Mouse (Mus musculus) fibroblast of lung, adult 2 months (primary cell): ENCODE results near the gene Plcb4.

ENCODE experiments used
- DNase-seq: peaks from one replicate; pipeline ENCODE4 v3.0.0-alpha.2; 2011; ENCODE audit warnings: low read depth

The Plcb4 gene

GRCm38 (mm10) chr2:135855890-135856490, 197.2 kb downstream of the Plcb4 start:
- DNase-seq, result no peak

DNA sequence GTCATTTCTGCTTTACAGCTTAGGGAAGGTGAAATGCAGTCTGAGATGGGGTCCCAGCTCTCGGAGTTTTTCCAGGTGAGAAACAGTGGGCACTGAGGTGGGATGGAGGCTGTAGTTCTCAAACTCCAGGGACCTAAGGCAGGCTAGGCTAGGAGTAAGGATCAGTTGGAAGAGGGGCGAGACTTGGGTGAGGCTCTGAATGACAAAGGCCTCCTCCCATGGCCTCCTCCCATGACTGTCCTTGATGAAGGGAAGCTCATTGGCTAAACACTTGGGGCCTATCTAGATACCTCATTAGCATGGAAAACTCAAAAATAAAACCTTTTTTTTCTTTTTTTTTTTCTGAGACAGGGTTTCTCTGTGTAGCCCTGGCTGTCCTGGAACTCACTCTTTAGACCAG, 198.0 kb downstream of the Plcb4 start:
- no peak for DNase-seq

DNA sequence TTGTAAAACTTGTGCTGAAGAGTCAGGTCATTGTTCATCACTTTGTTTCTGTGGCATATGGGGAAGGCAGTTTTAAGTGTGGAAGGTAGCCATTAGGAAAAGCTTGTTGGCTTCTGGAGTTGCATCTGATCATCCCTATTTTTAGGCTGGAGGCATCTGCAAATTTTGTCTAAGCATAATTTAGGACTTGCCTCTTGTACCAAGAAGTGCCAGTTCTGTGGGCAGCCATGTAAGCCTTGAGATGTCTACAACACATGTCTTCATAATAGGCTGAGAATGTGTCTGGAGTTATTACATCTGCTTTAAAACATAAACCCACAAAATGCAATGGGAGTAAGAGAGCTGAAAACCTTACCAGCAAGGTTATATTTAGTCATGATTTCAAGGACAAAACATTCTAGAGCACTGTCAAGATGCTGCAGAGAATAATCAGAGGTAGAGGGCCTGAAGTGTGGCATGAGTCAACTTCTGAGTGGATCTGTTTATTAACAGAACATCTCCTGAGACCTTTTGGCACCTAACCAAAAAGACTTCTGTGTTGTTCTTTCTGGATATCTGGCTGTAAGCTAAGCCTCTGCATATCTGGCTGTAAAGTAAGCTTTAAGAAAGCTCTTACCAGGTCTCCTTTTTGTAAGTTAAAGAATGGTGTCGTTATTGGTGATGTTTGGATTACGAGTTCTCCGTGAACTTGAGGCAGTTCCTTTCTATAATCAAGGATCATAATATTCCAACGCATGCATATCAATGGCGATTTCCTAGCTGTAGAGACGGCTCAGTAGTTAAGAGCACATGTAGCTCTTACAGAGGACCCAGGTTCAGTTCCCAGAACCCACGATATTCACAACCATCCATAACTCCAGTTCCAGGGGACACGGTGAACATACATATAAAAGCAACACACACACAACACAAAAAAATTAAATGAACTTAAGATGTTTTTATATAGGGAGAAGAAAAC, 203.0 kb downstream of the Plcb4 start:
- DNase-seq, result no peak

DNA sequence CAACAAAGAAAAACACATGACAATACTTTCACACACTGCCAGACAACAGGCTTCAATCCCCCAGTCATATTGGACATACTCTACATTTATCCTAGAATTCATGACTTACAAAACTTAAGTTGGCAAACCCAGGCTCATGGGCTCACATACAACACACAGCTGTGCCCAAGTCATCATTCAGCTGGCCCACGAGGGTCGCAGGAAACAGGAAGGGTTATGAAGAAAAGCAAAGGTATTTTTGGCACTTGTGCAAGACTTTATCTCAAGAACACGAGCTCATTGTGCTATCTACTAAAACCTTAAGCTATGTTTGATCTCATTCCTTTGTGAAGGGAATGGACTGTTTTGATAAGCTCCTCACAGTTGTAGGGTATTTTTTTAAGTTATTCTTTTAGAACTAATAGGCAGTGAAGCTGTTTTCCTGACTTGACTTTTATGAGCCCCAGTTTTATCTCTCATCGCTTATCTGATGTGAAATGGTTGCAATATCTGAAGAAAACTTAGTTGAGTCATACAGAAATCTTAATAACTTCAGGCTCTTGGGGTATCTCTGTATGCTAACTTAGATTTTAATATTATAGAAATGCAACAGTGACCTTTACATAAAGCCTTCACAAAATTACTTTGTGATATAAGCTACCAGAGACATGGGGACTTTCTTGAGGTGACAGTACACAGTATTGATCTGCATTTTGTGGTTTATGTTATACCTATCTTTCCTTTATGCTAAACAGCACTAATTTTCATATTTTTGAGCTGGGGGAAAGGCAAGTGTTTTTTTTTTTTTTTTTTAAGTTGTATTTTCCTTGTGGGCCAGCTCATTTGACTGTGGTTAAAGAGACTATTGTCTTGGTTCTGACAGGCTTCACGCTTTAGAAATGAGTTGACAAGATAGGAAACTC, 203.9 kb downstream of the Plcb4 start:
- DNase-seq, result no peak

GRCm38 (mm10) chr2:135863391-135864076, 204.7 kb downstream of the Plcb4 start:
- peak; percentile 63 for DNase-seq

DNA sequence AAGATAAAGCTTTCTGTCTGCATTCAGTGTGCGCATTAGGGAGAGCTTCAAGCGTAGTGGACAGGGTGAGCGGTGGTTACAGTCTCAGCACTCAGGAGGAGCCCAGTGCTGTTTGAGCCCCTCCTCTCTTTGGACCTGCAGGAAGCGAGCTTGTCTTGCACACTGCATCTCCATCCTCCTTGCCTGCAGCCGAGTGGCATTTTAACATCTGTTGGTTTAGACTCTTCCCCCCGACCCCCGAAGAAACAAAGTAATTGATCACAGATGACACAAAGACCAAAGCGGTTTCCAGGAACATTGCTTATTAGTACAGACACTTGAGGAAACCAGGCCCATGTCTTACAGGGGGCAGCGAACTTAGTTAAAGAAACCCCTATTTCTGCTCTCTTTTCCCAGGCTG, 207.6 kb downstream of the Plcb4 start:
- no peak for DNase-seq

DNA sequence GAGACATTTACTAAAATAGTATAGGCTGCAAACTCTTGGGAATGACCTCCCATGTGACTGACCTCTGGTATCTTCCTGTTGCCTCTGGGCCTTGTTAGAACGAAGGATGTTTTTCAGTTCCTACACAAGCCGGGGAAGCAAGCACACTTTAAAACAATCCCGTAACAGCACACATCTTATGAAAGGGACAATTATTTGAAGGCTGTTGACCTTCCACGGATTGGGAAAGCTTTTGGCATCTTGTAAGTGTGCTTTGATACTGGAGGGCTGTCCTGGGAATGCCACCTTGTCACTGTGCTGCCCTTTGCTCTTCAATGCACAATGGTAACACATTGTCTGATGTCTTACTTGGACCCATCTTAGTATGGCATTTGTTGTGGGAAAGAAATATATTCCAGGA, 208.0 kb downstream of the Plcb4 start:
- no peak for DNase-seq

DNA sequence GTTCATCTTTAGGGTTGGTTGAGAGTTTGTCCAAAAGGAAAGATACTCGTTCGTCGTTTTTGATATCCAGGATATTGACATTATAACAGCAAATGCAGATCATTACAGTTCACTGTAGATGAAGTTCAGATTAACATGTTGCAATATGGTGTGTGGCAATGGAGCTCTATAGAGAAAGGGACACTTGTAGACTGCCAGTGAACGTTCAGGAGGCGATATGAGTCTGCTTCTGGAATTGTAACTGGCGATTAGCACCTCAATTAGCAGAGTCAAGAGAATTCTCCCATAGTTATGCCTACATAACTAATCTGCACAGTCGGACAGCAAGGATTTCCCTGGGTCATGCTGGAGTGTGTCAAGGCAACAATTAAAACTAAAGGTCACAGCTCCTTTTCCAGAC, 210.8 kb downstream of the Plcb4 start:
- DNase-seq, result no peak

DNA sequence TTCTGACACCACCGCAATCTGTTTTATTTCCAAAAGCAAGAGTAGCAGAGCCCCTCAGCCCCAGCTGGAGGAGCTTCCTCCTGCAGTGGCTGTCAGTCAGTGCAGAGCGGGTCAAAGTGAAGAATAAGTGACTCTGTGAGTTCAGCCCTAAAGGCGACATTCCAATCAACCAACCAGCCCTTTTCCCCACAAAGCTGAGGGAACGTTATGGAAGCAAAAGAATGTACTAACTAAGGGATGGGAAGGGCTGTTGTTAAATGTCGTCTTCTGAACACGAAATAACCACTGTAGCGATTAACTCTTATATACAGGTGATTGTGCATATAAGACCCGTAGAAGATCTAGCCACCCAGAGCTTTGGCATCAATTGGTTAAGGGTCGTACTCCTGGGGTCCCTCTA, 214.3 kb downstream of the Plcb4 start:
- DNase-seq, result no peak

- DNase-seq, result no peak
Measured at GRCm38 (mm10) chr2:135873761-135874160, 214.9 kb downstream of the Plcb4 start.

- no peak for DNase-seq
Measured at GRCm38 (mm10) chr2:135875549-135875948, 216.7 kb downstream of the Plcb4 start.

DNA sequence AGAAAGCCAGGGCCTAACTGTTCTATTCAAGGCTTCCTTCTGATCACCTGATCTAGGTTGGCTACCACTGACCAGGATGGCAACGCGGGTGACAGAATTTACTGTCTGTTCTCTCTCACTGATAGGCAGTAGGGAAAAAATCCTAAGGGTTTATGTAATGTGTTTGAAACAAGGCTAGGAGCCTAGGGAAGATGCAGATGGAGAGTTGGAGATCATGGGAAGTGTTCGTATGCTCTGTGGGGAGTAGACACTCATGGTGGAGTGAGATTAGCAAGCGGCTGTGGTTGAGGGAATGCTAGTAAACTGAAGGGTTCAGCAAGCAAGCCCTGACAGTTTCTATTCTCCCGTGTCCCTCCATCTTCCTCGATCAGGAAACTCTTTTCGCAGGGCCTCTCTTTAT, 220.5 kb downstream of the Plcb4 start:
- DNase-seq, result no peak

DNA sequence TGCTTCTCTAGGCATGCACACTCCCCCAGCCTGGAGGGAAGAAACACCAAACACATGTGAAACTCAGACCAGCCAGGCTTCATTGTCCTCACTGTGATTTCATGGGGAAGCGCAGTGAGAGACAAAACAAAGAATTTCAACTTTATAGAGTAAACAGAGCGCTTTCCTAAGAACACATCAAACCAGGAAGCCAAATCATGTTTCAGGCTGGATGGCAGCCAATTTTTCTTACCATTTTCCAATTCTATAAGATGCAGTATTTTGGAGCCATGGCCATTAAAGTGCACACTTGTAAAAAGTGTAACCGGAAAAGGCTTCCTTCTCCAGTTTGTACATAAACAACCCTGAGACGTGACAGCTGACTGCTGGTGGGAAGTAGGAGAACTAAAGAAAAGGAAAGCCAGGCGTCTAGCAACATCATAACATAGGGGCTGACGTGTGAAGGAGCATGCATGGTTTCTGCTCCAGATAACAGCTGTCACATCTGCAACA, 221.5 kb downstream of the Plcb4 start:
- DNase-seq, result no peak

DNA sequence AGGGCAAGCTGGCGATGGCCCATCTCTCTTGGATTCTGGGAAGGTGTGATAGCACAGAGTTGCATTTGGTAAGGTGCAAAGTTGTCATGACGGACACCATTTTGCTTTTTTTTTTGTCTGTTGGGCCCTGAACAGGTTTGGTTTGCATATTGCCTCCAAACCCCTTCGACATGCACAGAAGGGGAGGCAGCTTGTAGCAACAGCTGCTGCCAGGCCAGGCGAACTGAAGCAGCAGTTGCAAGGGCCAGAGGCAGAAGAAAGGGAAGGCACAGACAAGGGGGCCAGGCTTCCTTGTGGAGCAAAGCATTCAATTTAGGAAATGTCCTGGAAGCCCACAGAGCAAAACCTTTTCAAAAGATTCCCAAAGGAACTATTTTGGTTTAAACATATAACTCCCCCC, 224.5 kb downstream of the Plcb4 start:
- no peak for DNase-seq

- DNase-seq, result no peak
Measured at GRCm38 (mm10) chr2:135884534-135885180, 225.8 kb downstream of the Plcb4 start.

DNA sequence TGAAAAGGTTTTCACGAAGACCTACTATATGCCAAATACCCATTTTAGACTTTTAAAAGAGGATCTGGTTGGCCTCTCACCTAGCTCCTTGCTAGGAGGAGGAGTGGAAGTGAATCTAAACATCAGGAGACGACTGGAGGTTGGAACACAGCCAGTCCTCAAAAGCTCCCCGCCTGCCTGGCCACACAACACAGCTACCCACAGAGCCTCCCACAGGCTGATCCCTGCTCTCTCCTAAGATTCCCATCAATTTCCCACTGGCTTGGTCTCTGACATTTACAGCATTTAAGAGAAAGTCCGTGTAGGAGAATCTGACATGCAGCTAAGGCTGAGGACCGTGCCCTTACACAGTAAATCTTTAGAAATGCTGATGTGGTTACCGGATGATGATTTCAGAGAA, 226.8 kb downstream of the Plcb4 start:
- DNase-seq, result no peak

DNA sequence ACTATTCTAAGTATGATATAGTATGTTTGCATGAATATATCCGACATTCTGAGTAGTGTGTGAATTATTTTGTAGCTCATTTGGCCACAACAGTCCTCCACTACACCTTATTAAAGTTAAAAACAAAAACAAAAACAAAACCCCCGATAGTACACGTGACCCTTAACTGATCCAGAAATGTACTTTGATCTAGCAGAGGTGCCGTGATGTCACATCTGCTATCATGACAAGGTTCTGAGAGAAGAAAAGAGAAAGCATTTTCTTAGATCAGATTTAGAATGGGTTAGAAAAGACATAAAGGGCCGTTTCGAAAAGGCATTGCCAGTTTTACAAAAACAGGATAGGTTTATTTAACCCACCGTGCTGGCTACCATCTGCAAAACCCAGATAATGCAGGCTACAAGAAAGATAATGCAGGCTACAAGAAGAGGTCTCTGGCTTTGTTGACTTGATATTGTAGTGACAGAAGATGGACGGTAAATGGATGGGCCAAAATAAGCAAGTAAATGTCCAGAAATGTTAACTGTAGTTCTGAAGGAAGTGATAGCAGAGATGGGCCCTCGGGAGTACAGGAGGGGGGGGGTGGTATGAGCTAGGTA, 227.4 kb downstream of the Plcb4 start:
- DNase-seq, result no peak

- DNase-seq, result no peak
Measured at GRCm38 (mm10) chr2:135887805-135888204, 229.0 kb downstream of the Plcb4 start.

DNA sequence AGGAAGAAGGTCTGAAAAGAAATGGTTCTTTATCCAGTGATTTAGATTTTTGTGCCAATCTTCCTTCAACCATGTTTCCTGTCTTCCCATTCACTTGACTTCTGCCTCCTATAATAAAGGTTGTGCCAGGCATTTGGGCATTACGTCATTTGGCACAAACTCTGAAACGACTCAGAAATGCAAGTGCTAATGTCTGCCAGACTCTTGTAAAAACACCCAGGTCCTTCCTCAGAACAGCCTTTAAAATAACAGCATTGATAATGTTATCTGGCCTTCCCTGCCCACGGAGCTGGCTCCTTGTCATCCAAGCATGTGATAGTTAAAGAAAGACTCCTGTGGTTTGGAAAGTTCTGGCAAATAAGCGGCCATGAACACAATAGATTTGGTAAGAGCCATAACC, 229.4 kb downstream of the Plcb4 start:
- peak; percentile 63 for DNase-seq

DNA sequence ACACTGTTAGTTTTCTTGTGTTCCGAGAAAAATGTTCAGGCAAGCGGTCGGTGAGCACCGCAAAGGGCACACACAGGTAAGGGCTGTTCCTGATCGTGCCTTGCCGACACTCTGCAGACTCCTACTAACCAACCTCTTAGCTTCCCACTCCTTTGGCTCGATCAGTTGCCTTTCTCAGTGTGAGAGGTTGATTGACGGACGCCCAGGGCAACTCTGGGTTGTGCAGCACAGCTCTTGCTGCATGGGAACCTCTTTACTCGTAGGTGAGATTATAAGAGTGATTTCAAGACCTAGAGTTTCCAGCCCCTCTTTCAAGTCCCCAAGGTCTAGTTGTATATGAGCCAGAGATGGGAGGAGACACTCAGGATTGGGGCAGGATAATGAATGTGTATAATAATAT, 230.0 kb downstream of the Plcb4 start:
- no peak for DNase-seq

DNA sequence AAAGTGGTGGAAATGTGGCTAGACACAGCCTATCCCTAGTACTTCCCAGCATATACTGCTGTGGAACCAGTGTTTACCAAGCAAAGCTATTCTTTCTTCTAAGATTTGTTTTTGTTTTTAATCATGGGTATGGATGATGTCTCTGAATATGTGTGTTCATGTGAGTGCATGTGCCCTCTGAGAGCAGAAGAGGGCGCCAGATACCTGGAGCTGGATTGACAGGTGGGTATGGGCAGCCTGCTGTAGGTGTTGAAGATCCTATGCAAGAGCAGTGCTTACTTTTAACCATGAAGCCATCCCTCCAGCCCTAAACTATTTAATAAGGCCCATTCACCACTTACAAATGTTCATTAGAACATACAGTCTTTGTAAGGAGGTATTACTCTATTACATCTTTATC, 231.3 kb downstream of the Plcb4 start:
- no peak for DNase-seq
